Mouse (Mus musculus) kidney, postnatal 0 days (tissue): ENCODE measurements around the gene Prodh2. TPM values are rescaled to one million over a fixed set of nuclear protein-coding genes. Genes with fewer than 3 reads are reported as not detected.
A peak's percentile ranks its signal among the peaks of the same experiment; 100 is the strongest.
"Not testable (repeated sequence)": the region's sequence is repeated elsewhere in the genome, so short reads cannot be mapped to it uniquely, and the experiment has no call there.

Experiments used
- ATAC-seq: fragments of 200-750 bp; cut with Nextera tagmentation; replicated peaks from 2 replicates; pipeline ENCODE4 v1.8.0; 2017; ENCODE audit warnings: low read depth, moderate number of reproducible peaks, moderate TSS enrichment, moderate library complexity; ENCODE audit not compliant: low FRiP score
- DNase-seq: peaks from one replicate; pipeline ENCODE4 v3.0.0-alpha.2; 2016; ENCODE audit warnings: low spot score
- H3K27ac ChIP-seq: fragments of 300-500 bp; sonication (generic); 2 replicates; pipeline ENCODE4 v1.5.1; 2014; ENCODE audit warnings: mild to moderate bottlenecking
- H3K27me3 ChIP-seq: fragments of 300-500 bp; sonication (generic); 2 replicates; pipeline ENCODE4 v1.6.1; 2014; ENCODE audit warnings: low read length, mixed read lengths; ENCODE audit not compliant: insufficient read depth
- H3K36me3 ChIP-seq: fragments of 300-500 bp; sonication (generic); 2 replicates; pipeline ENCODE4 v1.6.1; 2014; ENCODE audit warnings: low read length, mixed read lengths; ENCODE audit not compliant: insufficient read depth
- H3K4me1 ChIP-seq: fragments of 300-500 bp; sonication (generic); replicated peaks from 2 replicates; pipeline ENCODE4 v1.6.1; 2014; ENCODE audit warnings: antibody characterized with exemption, low read length, mixed read lengths; ENCODE audit not compliant: insufficient read depth
- H3K4me2 ChIP-seq: fragments of 300-500 bp; sonication (generic); 2 replicates; pipeline ENCODE4 v1.6.1; 2014; ENCODE audit warnings: mild to moderate bottlenecking, low read length, moderate library complexity, mixed read lengths
- H3K4me3 ChIP-seq: fragments of 300-500 bp; sonication (generic); replicated peaks from 2 replicates; pipeline ENCODE4 v1.5.1; 2014; ENCODE audit warnings: low read depth, low read length
- H3K9ac ChIP-seq: fragments of 300-500 bp; sonication (generic); 2 replicates; pipeline ENCODE4 v1.6.1; 2014; ENCODE audit warnings: low read depth, low read length
- H3K9me3 ChIP-seq: fragments of 300-500 bp; sonication (generic); replicated peaks from 2 replicates; pipeline ENCODE4 v1.6.1; 2016; ENCODE audit warnings: low read length, inconsistent platforms, mixed read lengths
- CTCF ChIP-seq: IDR thresholded peaks from 2 replicates; pipeline ENCODE4 v1.5.1; 2016; ENCODE audit warnings: antibody characterized with exemption, low read depth, mild to moderate bottlenecking, moderate library complexity
- WGBS: fragments of 180-500 bp; shearing (Covaris S2); extraction: QIAGEN DNeasy Blood & Tissue Kit; methylation state at CpG from one replicate; pipeline ENCODE4 v1.1.7; 2014; 5-methylcytosine and 5-hydroxymethylcytosine counted together
- polyA plus RNA-seq: library from polyadenylated mRNA; unstranded; fragments of >200 nt; fragmentation: Nextera tagmentation; extraction: Ambion mirVana; gene quantifications from 2 replicates; pipeline ENCODE4 v1.2.1, GENCODE M21; 2015

The Prodh2 gene
- polyA plus RNA-seq, 1 experiment from 2014 or later, result 22.9 TPM

- no peak for ATAC-seq
- no peaks in the 10 kb centered on the region for H3K9me3 ChIP-seq
- no peaks in the 10 kb centered on the region for H3K36me3 ChIP-seq
- no peak for TF ChIP-seq CTCF
- H3K27me3 ChIP-seq, result peaks cover 43% of the 10 kb centered on the region
- H3K4me1 ChIP-seq, result no peaks in the 10 kb centered on the region
- H3K4me3 ChIP-seq, result no peak overlapping the region
- WGBS, result 25% methylated on average over 7 of the region's 7 CpGs
- H3K27ac ChIP-seq, result no peak overlapping the region
- no peak overlapping the region for H3K9ac ChIP-seq
- H3K4me2 ChIP-seq, result no peak overlapping the region
- DNase-seq, result no peak
Measured at GRCm38 (mm10) chr7:30463568-30463967, 29.9 kb upstream of the Prodh2 start.

GRCm38 (mm10) chr7:30463996-30464395 is 29.4 kb upstream of the Prodh2 start:
- H3K9ac ChIP-seq, result no peak overlapping the region
- H3K36me3 ChIP-seq, result no peaks in the 10 kb centered on the region
- DNase-seq (no peak), ATAC-seq (no peak)
- no peak overlapping the region for H3K4me2 ChIP-seq
- no peak overlapping the region for H3K27ac ChIP-seq
- no peaks in the 10 kb centered on the region for H3K4me1 ChIP-seq
- H3K27me3 ChIP-seq, result peaks cover 43% of the 10 kb centered on the region
- no peak overlapping the region for H3K4me3 ChIP-seq
- 23% methylated on average over 4 of the region's 4 CpGs for WGBS
- no peaks in the 10 kb centered on the region for H3K9me3 ChIP-seq
- no peak for TF ChIP-seq CTCF

DNA sequence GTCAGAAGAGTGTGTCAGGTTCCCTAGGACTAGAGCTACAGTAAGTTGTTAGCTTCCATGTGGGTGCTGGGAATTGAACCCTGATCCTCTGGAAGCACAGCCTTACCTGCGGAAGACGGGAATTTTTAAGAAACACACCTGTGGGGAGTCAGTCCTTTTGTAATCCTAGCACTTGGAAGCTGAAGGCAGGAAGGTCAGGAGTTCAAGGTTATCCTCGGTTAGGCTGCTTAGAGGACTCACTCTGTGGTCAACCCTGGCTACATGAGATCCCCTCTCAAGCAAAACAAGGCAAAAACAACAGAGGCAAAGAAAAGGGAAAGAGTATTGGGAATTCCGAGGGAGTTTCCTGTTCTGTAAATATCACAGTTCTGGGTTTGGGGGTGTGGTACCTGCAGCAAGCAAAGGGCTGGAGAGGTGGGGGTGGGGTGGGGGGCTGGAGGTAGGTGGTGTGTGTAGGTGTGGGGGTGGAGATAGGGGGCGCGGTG is 28.6 kb upstream of the Prodh2 start:
- no peaks in the 10 kb centered on the region for H3K36me3 ChIP-seq
- H3K4me2 ChIP-seq, result no peak overlapping the region
- no peak overlapping the region for H3K27ac ChIP-seq
- DNase-seq (no peak), ATAC-seq (no peak)
- WGBS, result 12% methylated on average over 6 of the region's 6 CpGs
- no peak overlapping the region for H3K4me3 ChIP-seq
- no peak for TF ChIP-seq CTCF
- H3K4me1 ChIP-seq, result no peaks in the 10 kb centered on the region
- peaks cover 43% of the 10 kb centered on the region for H3K27me3 ChIP-seq
- H3K9ac ChIP-seq, result no peak overlapping the region
- H3K9me3 ChIP-seq, result no peaks in the 10 kb centered on the region

DNA sequence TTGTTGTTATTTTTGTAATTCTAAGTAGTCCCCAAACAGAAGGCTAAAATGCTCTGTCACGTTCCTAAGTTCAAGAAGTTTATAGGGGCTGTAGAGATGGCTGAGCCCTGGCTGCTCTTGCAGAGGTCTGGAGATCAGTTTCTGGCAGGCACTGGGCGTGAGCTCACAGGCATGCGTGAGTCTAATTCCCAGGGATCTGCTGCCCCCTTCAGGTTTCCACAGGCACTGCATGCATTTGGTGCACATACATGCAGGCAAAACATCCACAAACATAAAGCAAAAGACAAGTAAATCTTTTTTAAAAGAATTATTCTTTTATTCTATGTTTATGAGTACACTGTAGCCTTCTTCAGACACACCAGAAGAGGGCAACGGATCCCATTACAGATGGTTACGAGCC is 21.0 kb upstream of the Prodh2 start:
- Histone ChIP-seq H3K36me3 (no peaks in the 10 kb centered on the region), H3K9ac (no peak overlapping the region), H3K4me1 (no peaks in the 10 kb centered on the region), H3K4me3 (no peak overlapping the region), H3K9me3 (no peaks in the 10 kb centered on the region), H3K27ac (no peak overlapping the region), H3K27me3 (peaks cover under 1% of the 10 kb centered on the region; the same call in 1 of the 2 replicates), H3K4me2 (no peak overlapping the region)
- DNase-seq (peak; percentile 43), ATAC-seq (no peak)
- WGBS, result 44% methylated on average over 5 of the region's 5 CpGs
- peak; percentile 71 for TF ChIP-seq CTCF

DNA sequence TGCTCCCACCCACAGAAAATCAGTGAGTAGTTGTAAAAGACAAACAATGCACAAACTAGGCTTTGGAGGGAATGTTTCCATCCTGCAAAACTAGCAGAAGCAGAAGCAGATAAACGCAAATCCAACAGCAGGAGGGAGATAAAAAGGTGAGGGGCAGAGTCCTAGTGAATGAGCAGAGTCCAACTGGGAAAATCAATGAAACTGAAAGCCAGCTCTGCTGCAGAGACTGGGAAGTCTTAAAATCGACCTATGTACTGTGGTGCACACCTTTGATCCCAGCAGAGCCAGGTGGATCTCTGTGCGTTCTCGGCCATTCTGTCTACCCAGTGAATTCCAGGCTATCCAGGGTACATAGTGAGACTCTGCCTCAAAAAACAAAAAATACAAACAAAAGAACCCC is 18.4 kb upstream of the Prodh2 start:
- Histone ChIP-seq H3K4me3 (no peak overlapping the region), H3K4me2 (no peak overlapping the region), H3K4me1 (no peaks in the 10 kb centered on the region), H3K9me3 (no peaks in the 10 kb centered on the region), H3K27ac (no peak overlapping the region), H3K36me3 (no peaks in the 10 kb centered on the region), H3K27me3 (peaks cover 3% of the 10 kb centered on the region; the same call in 1 of the 2 replicates), H3K9ac (no peak overlapping the region)
- no peak for TF ChIP-seq CTCF
- 55% methylated on average over 4 of the region's 4 CpGs for WGBS
- no peak for ATAC-seq
- DNase-seq, result no peak

GRCm38 (mm10) chr7:30476136-30476535 is 17.3 kb upstream of the Prodh2 start:
- not testable (repeated sequence) for H3K36me3 ChIP-seq, DNase-seq, H3K27ac ChIP-seq, H3K4me1 ChIP-seq, H3K4me2 ChIP-seq, ATAC-seq, H3K4me3 ChIP-seq, H3K9ac ChIP-seq, H3K9me3 ChIP-seq, H3K27me3 ChIP-seq
- 82% methylated on average over 6 of the region's 7 CpGs for WGBS
